Mouse (Mus musculus) erythroblast, embryonic 14.5 days (primary cell): Measurements from ENCODE around the gene Gm26897. TPM values are rescaled to one million over a fixed set of nuclear protein-coding genes. Genes with fewer than 3 reads are reported as not detected.

ENCODE experiments used
- H3K27me3 ChIP-seq: 2 replicates; pipeline ENCODE4 v1.6.1; 2012; ENCODE audit warnings: inconsistent platforms; ENCODE audit not compliant: control insufficient read depth
- H3K36me3 ChIP-seq: 2 replicates; pipeline ENCODE4 v1.6.1; 2012; ENCODE audit warnings: mild to moderate bottlenecking, inconsistent platforms; ENCODE audit not compliant: control insufficient read depth
- H3K4me1 ChIP-seq: 2 replicates; pipeline ENCODE4 v1.6.1; 2012; ENCODE audit warnings: inconsistent platforms; ENCODE audit not compliant: control insufficient read depth
- H3K4me3 ChIP-seq: replicated peaks from 2 replicates; pipeline ENCODE3; 2012; ENCODE audit warnings: moderate library complexity, mild to moderate bottlenecking, inconsistent platforms
- H3K9me3 ChIP-seq: 2 replicates; pipeline ENCODE4 v1.6.1; 2012; ENCODE audit warnings: low read length, inconsistent platforms, mixed read lengths; ENCODE audit not compliant: control insufficient read depth
- GATA1 ChIP-seq: IDR thresholded peaks from 2 replicates; pipeline ENCODE4 v1.6.1; 2012; ENCODE audit warnings: low read length, inconsistent platforms, mixed read lengths
- TAL1 ChIP-seq: IDR thresholded peaks from 3 replicates; pipeline ENCODE4 v1.6.1; 2012; ENCODE audit warnings: low read length, inconsistent platforms, mixed read lengths
- polyA plus RNA-seq: library from polyadenylated mRNA; stranded (reverse); fragments of >175 nt; gene quantifications from 2 replicates; pipeline ENCODE4 v1.2.3, GENCODE M21; 2012

Gene Gm26897
- not detected in 2 replicates for polyA plus RNA-seq

DNA sequence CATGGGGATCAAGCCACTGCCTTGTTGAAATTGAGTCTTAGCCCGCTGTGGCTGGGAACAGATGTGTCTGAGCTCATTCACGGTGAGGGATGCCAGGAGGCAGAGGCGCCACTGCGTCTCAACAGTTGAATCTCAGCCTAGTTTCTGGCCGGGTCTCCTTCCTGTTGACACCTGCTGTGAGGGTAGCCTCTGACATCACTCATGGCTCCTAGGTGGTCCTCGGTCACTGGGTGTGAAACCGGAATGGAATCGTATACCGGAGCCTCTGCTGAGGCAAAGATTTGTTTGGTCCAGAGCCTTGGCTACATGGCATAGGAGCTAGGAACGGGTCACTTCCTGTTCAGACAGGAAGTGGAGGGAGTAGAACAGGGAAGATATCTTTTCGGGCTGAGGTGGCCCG, at the start of gene Gm26897:
Gene Gm26897 (plus strand): TSS at position 74 of the 400 bp plus-strand sequence.
- no peaks in the 10 kb centered on the region for H3K27me3 ChIP-seq
- no peak for TF ChIP-seq GATA1
- no peak for TF ChIP-seq TAL1
- H3K36me3 ChIP-seq = no peaks in the 10 kb centered on the region
- H3K4me1 ChIP-seq = no peaks in the 10 kb centered on the region
- H3K4me3 ChIP-seq = no peak within 1 kb of the TSS
- H3K9me3 ChIP-seq = peaks cover 14% of the 10 kb centered on the region

DNA sequence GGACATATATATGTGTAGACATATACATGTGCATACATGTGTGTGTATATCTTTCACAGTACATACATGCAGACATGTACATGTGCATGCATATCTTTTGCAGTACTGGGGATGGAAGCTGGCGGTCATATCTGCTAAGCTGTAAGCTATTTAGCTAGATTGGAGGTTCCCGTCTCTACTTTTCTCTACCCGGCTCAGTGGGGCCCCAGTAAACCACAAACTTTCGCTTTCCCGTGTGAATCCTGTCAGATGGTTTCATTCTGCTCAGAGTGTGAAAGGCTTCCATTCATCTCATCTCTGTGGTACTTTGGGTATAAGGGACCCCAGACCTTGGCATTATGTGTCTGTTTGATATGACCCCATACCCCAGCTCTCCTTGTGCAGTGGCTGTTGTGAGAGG, 46.4 kb upstream of the Gm26897 start:
- Histone ChIP-seq H3K36me3 (no peaks in the 10 kb centered on the region), H3K9me3 (no peaks in the 10 kb centered on the region), H3K4me3 (no peak overlapping the region), H3K27me3 (no peaks in the 10 kb centered on the region), H3K4me1 (no peaks in the 10 kb centered on the region)
- TF ChIP-seq TAL1 = no peak
- TF ChIP-seq GATA1 = no peak

DNA sequence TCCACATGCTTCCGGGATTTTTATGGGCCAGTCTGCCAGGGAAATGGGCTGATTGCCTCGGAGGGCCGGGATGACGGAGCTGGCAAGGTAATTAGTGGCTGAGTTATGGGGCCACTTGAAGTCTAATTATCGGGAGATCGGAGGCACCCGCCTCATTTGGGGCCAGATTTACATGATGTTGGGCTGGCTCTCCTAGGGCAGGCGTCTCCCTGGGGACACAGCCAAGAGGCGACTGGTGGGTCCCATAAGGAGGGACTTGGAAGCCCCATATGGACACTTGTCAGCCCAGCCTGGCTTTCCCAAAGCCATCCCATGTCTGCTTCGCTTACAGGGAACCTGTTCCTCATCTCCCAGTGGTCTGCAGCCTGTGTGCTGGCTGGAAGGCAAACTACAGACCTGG, 45.1 kb upstream of the Gm26897 start:
- Histone ChIP-seq H3K27me3 (no peaks in the 10 kb centered on the region), H3K36me3 (no peaks in the 10 kb centered on the region), H3K4me3 (no peak overlapping the region), H3K4me1 (no peaks in the 10 kb centered on the region), H3K9me3 (no peaks in the 10 kb centered on the region)
- TF ChIP-seq GATA1 (no peak), TAL1 (no peak)

DNA sequence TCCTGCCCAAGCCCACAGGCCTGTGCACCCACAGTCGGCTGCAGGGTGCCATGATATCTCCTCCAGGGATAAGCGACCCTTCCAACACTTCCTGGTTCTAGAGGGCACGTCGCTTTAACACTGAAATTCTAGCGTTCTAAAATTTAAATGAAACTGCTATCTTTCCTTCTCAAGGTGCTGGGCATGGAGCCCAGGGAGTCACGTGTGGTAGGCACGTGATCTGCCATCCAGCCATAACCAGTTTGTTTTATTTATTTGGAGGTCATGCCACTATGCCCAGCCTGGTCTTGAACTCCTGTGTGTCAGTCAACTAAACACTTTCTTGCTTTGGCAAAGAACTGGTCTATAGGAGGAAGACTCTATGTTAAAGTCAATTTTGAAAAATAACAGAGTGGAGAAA, 35.7 kb upstream of the Gm26897 start:
- no peak for TF ChIP-seq GATA1
- no peak overlapping the region for H3K4me3 ChIP-seq
- H3K4me1 ChIP-seq = peaks cover 2% of the 10 kb centered on the region
- no peaks in the 10 kb centered on the region for H3K36me3 ChIP-seq
- peaks cover 3% of the 10 kb centered on the region; the same call in 1 of the 2 replicates for H3K27me3 ChIP-seq
- H3K9me3 ChIP-seq = no peaks in the 10 kb centered on the region

DNA sequence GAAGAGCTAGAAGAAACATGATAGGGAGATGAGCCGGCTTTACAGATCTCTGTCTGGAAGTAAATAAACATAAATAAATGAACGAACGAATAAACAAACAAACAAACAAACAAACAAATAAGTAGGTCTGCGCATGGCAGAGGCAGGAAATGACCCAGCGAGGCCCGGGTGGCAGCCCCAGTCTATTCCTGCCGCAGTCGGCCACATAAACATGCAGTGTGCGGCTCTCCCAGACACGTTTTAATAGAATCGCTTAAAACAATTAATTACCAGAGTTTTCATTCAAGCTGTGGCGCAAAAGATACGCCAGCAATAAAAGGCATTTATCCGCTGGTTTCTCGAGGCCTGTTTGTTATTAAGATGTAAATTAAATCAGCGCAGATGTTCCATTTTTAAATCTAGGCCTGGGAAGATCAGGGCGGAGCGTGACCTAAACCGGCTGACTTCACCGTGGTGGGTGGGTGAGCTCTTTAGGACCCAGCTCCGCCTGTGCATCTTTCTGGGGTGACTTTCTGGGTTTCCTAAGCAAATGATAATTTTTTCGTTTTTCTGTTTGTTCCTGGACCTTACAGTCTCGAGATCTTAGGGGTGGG, 33.9 kb upstream of the Gm26897 start:
- Histone ChIP-seq H3K4me3 (no peak overlapping the region), H3K27me3 (peaks cover 3% of the 10 kb centered on the region; the same call in 1 of the 2 replicates), H3K4me1 (peaks cover 2% of the 10 kb centered on the region), H3K9me3 (no peaks in the 10 kb centered on the region), H3K36me3 (no peaks in the 10 kb centered on the region)
- TF ChIP-seq TAL1 = no peak
- TF ChIP-seq GATA1 = no peak

DNA sequence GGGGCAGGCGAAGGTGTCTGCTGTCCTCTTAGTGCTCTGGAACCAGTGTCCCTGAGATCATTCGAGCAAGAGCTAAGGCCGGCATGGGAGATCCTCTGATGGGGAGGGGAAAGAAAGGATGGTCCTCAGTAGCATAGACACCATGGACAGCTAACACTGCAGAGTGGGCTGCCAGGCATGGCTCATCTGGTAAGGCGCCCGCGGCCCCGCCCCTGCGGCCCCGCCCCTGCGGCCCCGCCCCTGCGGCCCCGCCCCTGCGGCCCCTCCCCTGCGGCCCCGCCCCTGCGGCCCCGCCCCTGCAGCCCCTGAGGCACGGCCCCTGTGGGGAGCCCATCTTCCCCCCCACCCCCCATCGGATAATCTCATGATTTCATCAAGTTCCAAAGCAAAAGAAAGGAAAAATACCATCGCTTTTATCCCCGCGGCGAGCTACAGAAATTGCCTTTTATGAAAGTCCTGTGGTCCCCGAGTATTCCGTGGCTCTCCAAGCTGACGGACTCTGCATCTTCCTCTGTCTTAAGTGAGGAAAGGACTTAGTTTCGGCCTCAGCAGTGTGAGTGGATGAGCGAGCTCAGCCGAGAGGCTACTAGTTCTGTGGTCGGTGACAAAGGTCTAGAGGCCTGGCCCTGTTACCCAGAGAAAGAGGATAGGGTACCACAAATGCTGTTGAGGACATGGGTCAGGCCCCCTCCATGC, 31.9 kb upstream of the Gm26897 start:
- Histone ChIP-seq H3K9me3 (no peaks in the 10 kb centered on the region), H3K36me3 (no peaks in the 10 kb centered on the region), H3K4me3 (no peak overlapping the region), H3K27me3 (peaks cover 3% of the 10 kb centered on the region; the same call in 1 of the 2 replicates), H3K4me1 (peaks cover 2% of the 10 kb centered on the region)
- TF ChIP-seq TAL1 (no peak), GATA1 (no peak)

DNA sequence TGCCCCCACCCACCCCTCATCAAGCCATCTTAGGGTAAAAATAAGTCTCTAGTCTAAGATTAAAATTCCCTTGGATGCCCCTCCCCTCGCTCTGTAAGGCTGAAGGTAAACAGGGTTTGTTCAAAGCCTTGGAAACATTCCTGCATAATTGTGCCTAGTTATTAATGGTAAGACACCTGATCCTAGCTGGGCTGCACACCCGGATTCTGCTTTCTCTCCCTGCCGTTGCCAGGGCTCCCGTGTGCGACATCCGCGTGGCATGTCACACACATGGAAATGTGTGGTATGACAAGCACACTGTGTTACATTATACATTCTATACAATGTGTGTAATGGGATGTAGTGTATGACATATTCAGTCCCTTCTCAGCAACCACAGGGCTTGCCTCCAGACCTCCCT, 30.1 kb upstream of the Gm26897 start:
- H3K36me3 ChIP-seq = no peaks in the 10 kb centered on the region
- peaks cover 3% of the 10 kb centered on the region; the same call in 1 of the 2 replicates for H3K27me3 ChIP-seq
- no peak overlapping the region for H3K4me3 ChIP-seq
- no peak for TF ChIP-seq TAL1
- peaks cover 2% of the 10 kb centered on the region for H3K4me1 ChIP-seq
- H3K9me3 ChIP-seq = no peaks in the 10 kb centered on the region

DNA sequence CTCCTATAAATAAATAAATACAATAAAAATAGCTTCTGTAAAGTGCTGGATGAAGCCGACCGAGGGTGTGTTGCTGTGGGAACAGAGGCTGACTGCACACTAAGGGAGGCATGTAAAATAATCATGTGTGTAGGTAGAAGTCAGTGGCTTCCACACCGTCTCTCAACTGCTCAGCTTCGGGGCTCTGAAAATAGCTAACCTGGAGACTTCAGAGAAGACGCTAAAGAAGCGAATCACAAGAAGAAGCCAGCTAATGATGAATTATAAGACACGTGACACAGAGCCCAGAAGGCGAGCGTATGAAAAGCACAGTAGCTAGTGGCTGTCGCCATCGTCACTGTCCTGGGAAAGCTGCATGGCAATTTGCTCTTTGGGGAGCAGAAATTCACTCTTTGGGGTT, 29.4 kb upstream of the Gm26897 start:
- H3K9me3 ChIP-seq = no peaks in the 10 kb centered on the region
- no peaks in the 10 kb centered on the region for H3K36me3 ChIP-seq
- TF ChIP-seq GATA1 = no peak
- TF ChIP-seq TAL1 = no peak
- peaks cover 3% of the 10 kb centered on the region; the same call in 1 of the 2 replicates for H3K27me3 ChIP-seq
- H3K4me3 ChIP-seq = no peak overlapping the region
- peaks cover 2% of the 10 kb centered on the region for H3K4me1 ChIP-seq

DNA sequence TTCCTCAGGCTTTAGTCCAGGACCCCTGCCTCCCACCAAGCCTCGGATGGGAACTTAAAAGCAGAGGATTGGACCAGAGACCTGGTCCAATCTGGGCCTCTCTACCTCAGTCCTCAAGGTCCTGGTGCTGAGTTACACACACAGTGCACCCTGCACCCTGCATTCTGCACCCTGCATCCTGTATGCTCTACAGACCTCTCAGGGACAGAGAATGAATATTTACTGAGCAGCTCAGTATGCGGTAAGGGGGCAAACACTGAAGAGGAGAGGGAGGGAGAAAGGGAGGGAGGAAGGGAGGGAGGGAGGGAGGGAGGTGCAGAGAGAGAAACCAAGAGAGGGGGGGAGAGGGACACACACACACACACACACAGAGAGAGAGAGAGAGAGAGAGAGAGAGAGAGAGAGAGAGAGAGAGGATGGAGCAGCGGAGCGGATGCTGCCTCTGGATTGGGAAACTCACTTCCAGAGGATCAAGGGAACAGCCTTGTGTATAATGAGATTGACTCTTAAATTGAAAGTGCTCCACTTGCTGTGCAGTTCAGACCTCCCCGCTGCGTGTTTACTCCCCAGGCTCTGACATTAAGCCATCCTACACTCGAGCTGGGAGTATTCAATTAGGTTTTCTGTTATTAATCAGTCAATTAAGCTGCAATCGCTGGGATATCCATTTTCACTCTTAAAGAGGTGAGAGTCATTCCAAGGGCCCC, 24.4 kb upstream of the Gm26897 start:
- no peaks in the 10 kb centered on the region for H3K36me3 ChIP-seq
- no peak for TF ChIP-seq GATA1
- no peak for TF ChIP-seq TAL1
- H3K9me3 ChIP-seq = peaks cover 4% of the 10 kb centered on the region
- H3K4me1 ChIP-seq = no peaks in the 10 kb centered on the region
- H3K4me3 ChIP-seq = no peak overlapping the region
- no peaks in the 10 kb centered on the region for H3K27me3 ChIP-seq
